Mouse (Mus musculus): ENCODE data around the gene Ggt7.
"Not testable (repeated sequence)": the region's sequence is repeated elsewhere in the genome, so short reads cannot be mapped to it uniquely, and the experiment has no call there.

Gene Ggt7

GRCm38 (mm10) chr2:155512479-155512878 lies 5.6 kb downstream of the Ggt7 start:
- DNase-seq (ENCODE audit: low read depth in 2 of 2, low spot score in 2 of 2), result peak; percentile 57 to 70

DNA sequence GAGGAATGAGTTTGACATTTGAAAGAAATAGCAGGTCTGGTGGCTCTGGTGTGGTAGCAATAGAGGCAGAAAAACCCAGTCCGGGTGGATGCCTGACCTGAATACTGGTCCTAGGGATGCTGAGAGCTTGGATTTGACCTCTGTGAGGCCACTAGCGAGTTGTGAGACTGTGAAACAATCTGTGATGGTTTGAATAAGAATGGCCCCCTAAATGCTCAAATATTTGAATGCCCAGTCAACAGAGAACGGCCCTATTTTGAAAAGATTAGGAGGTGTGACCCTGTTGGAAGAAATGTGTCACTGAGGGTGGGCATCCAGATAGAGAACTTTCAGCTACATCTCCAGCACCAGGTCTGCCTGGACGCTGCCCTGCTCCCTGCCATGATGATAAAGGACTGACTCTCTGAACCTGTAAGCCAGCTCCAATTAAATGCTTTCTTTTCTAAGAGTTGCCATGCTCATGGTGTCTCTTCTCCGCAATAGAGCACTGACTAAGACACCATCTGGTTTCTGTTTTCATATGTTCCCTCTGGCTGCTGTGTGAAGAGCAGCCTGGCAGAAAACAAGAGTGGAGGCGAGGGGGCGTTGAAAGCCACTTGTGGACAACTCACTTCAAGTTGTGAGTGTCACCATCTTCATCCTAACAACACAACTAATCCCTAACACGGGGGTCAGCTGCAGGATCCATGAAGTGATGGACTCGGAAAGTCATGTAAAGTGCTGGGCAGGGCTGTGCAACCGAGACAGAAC lies 10.1 kb downstream of the Ggt7 start:
- no peak for DNase-seq (ENCODE audit: low read depth in 2 of 2, low spot score in 2 of 2)

DNA sequence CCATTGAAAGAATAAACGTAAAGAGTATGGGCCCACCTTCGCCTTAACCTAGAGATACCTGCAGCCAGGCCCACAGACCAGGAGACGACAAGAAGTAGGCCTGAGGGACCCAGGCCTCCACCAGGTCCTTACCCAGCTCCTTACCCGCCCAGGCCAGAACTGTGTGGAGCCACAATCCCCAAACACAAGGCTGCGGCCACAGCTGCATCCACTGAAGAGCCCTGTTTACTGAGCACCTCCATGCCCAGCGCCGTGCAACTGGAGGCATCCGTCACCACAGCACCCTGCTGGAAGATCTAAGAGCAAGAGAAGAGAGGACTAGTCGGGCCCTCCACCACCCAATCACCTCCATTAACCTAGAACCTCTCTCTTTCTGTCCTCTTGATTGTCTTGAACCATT lies 12.2 kb downstream of the Ggt7 start:
- no peak for DNase-seq (ENCODE audit: low read depth in 2 of 2, low spot score in 2 of 2)

GRCm38 (mm10) chr2:155504440-155505355 lies 13.3 kb downstream of the Ggt7 start:
- no peak for DNase-seq (ENCODE audit: low read depth in 2 of 2, low spot score in 2 of 2)

GRCm38 (mm10) chr2:155502596-155502995 lies 15.4 kb downstream of the Ggt7 start:
- DNase-seq (ENCODE audit: low read depth in 2 of 2, low spot score in 2 of 2), result no peak

DNA sequence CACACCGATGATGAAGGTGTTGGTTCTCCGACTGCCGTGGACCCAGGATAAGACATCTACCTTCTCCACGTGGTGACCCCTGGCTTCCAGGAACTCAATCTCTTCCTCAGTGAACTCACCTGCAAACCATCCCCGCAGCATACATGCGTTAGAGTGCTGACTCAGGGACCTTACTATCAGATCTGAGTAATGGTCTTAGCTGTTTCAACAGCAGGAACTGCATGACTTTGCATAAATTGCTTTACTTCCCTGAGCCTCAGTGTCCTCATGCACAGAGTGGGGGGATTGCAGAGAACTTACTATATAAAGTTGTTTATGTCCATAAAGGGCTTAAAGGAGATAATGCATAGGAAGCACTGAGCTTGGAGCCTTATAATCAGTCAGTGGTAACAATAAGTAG lies 27.0 kb downstream of the Ggt7 start:
- DNase-seq (ENCODE audit: low read depth in 2 of 2, low spot score in 2 of 2), result no peak

DNA sequence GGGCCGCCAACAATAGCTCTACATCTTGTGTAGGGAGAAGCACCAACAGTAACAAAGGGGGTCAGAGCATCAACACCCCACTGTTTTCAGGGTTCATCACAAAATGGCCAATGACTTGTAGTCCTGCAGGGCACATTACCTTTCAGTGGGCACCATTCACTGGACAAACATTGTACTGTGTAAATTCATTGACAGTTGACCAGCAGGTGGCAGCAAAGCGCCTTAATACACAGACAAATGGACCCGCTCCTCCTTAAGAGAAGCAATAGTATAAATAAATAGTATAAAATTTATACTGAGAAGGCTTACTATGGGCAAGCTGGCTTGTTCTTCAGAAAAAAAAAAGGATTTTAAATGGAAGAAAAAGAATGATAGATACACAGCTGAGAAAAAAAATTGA lies 36.0 kb downstream of the Ggt7 start:
- peak; percentile 58 to 67 for DNase-seq (ENCODE audit: low read depth in 2 of 2, low spot score in 2 of 2)

GRCm38 (mm10) chr2:155473570-155474088 lies 44.4 kb downstream of the Ggt7 start, which contains the start of gene Ncoa6:
Gene Ncoa6 (minus strand): TSS chr2:155473894.
- peak; percentile 17 to 35 for DNase-seq (ENCODE audit: low read depth in 2 of 2, low spot score in 2 of 2)

GRCm38 (mm10) chr2:155472671-155473569 lies 45.1 kb downstream of the Ggt7 start:
- DNase-seq (ENCODE audit: low read depth in 2 of 2, low spot score in 2 of 2), result peak in 1 of 2 experiments; percentile 16

DNA sequence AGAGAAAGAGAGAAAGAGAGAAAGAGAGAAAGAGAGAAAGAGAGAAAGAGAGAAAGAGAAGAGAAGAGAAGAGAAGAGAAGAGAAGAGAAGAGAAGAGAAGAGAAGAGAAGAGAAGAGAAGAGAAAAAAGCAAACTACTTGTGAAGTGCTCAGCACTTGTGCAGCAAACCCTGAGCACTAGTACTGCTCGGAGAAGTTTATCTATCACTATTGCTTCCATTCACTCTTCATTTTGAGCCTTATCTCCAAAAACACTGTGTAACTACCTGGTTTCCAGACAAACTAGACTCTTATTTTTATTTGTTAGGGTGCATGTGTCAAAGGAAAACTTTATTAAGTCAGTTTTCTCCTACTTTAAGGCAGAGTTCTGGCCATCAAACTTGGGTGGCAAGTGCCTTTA lies 51.2 kb downstream of the Ggt7 start:
- no peak for DNase-seq (ENCODE audit: low read depth in 2 of 2, low spot score in 2 of 2)

GRCm38 (mm10) chr2:155453591-155453990 lies 64.4 kb downstream of the Ggt7 start:
- DNase-seq (ENCODE audit: low read depth in 2 of 2, low spot score in 2 of 2), result no peak

DNA sequence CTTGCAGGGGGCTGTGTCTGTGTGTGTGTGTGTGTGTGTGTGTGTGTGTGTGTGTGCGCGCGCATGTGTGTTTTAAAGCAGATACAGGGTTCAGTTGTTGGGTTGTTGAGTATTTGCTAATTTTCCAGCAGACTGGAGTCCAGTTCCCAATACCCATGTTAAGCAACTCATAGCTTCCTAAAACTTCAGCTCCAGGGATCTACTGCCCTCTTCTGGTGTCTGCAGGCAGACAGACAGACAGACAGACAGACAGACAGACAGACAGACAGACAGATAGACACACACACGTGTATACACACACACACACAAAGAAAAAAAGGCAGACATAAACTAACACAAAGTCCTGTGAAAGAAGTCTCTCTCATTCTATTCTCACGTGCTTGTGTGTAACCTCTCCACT lies 66.8 kb downstream of the Ggt7 start:
- DNase-seq (ENCODE audit: low read depth in 2 of 2, low spot score in 2 of 2), result no peak

GRCm38 (mm10) chr2:155447906-155448305 lies 70.1 kb downstream of the Ggt7 start:
- not testable (repeated sequence) for DNase-seq (ENCODE audit: low read depth in 2 of 2, low spot score in 2 of 2)

- no peak for DNase-seq (ENCODE audit: low read depth in 2 of 2, low spot score in 2 of 2)
Observed at GRCm38 (mm10) chr2:155443446-155443845, 74.6 kb downstream of the Ggt7 start.

GRCm38 (mm10) chr2:155442916-155443315 lies 75.1 kb downstream of the Ggt7 start:
- DNase-seq (ENCODE audit: low read depth in 2 of 2, low spot score in 2 of 2), result no peak
